Mouse (Mus musculus) lung, adult 2 months (tissue): ENCODE results near the gene Nxpe2.

Source experiments
- CTCF ChIP-seq: fragments of 200-500 bp; IDR thresholded peaks from 2 replicates; pipeline ENCODE4 v1.5.1; 2011; ENCODE audit warnings: mild to moderate bottlenecking, low read length, control low read depth; ENCODE audit not compliant: insufficient read depth
- POLR2A ChIP-seq: fragments of 200-500 bp; IDR thresholded peaks from 2 replicates; pipeline ENCODE4 v1.6.1; 2011; ENCODE audit warnings: low read depth, mild to moderate bottlenecking, control low read depth, low read length, borderline replicate concordance; ENCODE audit errors: extremely low read depth

DNA sequence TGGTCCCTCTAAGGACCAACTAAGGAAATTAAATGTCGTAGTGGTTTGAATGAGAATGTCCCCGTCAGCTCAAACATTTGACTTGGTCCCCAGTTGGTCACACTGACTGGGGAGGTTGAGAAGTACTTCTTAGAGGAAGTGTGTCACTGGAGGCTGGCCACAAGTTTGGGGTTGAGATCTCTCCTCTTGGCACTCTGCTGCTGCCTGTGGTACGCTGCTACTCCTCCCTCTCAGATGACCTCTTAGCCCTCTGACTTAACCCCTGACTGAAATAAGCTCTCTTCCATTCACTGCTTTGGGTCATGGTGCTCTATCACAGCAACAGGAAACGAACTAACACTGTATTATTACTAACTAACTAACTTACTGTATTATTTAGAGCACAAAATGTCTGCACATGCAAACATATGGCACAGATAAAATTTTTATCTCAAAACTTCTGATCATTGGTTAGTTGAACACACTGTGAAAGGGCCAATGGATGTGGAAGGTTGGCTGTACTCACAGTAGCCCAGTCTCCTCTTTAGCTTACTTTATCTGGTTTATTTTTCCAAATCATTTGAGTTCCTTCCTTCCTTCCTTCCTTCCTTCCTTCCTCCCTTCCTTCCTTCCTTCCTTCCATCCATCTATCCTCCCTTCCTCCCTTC is 20.1 kb upstream of the Nxpe2 start:
- no peak for TF ChIP-seq CTCF
- TF ChIP-seq POLR2A: no peak
